8 mouse cellular contexts compared by ENCODE assay signal in the genomic region with DNA sequence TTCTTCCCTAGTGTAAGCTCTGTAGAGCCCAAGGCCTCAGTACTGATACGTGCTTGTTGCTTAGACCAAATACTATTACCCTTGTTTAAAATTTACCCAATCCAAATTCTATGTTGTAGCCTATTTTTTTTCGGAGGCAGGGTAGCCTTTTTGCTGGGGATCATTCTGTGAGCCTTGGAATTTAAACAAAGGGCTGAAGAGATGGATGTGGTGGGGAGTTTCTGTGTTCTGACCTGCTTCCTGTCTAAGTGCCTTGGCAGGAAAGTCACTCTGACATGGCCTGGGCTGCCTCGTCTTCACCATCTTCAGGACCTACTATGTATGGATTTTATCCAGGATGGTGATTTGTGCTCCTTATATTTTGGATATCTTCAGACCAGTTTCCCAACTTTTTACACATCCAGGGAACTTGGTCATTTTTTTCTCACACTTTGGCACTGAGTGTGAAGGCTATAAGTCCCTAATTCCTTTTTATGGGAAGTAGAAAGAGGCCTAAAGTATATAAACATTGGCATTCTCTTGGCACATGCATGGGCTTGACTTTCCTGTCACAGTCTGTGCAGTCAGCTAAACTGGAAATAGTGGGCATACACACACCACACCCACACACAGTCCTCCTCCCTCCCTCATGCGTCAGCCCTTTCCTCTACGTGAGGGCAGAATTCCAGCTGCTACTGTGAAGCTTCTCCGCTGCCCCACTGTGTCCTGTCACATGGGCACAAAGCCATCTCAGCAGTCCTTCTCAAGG. TPM values are rescaled to one million over a fixed set of nuclear protein-coding genes. Genes with fewer than 3 reads are reported as not detected.
DNase-seq lines count a peak whose midpoint lies in the region; ATAC-seq lines count a peak whose summit lies in the region.

No protein-coding gene starts in this region.

- WGBS in midbrain, embryonic 16.5 days: 56% methylated on average over 6 of the region's 6 CpGs

- no peak overlapping the region; the same call in 1 of the 2 replicates for H3K9ac ChIP-seq in midbrain, embryonic 16.5 days (ENCODE audit: low read depth, low read length)

- ATAC-seq in midbrain, embryonic 16.5 days: no peak

- no peaks in the 10 kb centered on the region for H3K9me3 ChIP-seq in midbrain, embryonic 16.5 days (replicated peaks; ENCODE audit: control insufficient read depth, low read length, poor library complexity, severe bottlenecking)

- no peaks in the 10 kb centered on the region for H3K36me3 ChIP-seq in midbrain, embryonic 16.5 days (ENCODE audit: control insufficient read depth, insufficient read depth, low read length)

- intact Hi-C loops in left cerebral cortex, postnatal 14 days (cut with DNase I): loop anchor here (2.0 to 10.0 kb wide), 3 partner anchors 46 to 434 kb away; partner anchors contain the start of genes Trim41 and Zfp62
- intact Hi-C loops in left cerebral cortex, postnatal 4 days (cut with DNase I): no loop called here

- H3K27me3 ChIP-seq in midbrain, embryonic 16.5 days (ENCODE audit: control insufficient read depth, insufficient read depth, low read depth, low read length): no peaks in the 10 kb centered on the region

- H3K4me1 ChIP-seq in midbrain, embryonic 16.5 days (ENCODE audit: control insufficient read depth, insufficient read depth, low read length): peaks cover 39% of the 10 kb centered on the region

- DNase-seq in left cerebral cortex, postnatal 14 days (ENCODE audit: low spot score in 2 of 2): peak; percentile 33 to 36
- no peak for DNase-seq in left cerebral cortex, postnatal 4 days
- DNase-seq in adrenal gland, postnatal 14 days: peak; percentile 73
- peak; percentile 66 for DNase-seq in heart, postnatal 4 days
- peak; percentile 82 to 88 for DNase-seq in lung, adult 18-20 months
- DNase-seq in thymus, postnatal 36 days: peak; percentile 44 to 57
- no peak for DNase-seq in natural killer cell, adult 2 months (ENCODE audit: low spot score in 2 of 2)

- H3K4me3 ChIP-seq in midbrain, embryonic 16.5 days (ENCODE audit: low read depth, low read length): no peak overlapping the region

- no peak overlapping the region for H3K4me2 ChIP-seq in midbrain, embryonic 16.5 days (ENCODE audit: low read length)

- H3K27ac ChIP-seq in midbrain, embryonic 16.5 days (ENCODE audit: low read length): no peak overlapping the region

RNA-seq across cellular contexts. Expression of gene Mgat1, which starts 4.4 kb away (rescaled TPM):
- 10 to 100 TPM; 57.8 to 72.4 TPM for total RNA-seq in left cerebral cortex, postnatal 14 days (2021)
- 10 to 100 TPM; 54.4 to 58.7 TPM for total RNA-seq in left cerebral cortex, postnatal 4 days (2021)
- 95.9 and 96.7 TPM in 2 replicates for total RNA-seq in adrenal gland, postnatal 14 days (2021)
- total RNA-seq in heart, postnatal 4 days (2021): 10 to 100 TPM; 71.2 to 76.7 TPM
- polyA plus RNA-seq in midbrain, embryonic 16.5 days (2015; fragmentation: Nextera tagmentation; extraction: Ambion mirVana): 33.5 and 34.3 TPM in 2 replicates

RNA-seq across cellular contexts. Expression of gene Olfr1393, which starts 29.7 kb away (rescaled TPM):
- under 1 TPM in 1 of 2 experiments, not detected in 1; 0.13 TPM for total RNA-seq in left cerebral cortex, postnatal 14 days (2021)
- under 1 TPM in 1 of 2 experiments, not detected in 1; 0.48 TPM for total RNA-seq in left cerebral cortex, postnatal 4 days (2021)
- not detected in 2 replicates for total RNA-seq in adrenal gland, postnatal 14 days (2021)
- under 1 TPM; 0.23 to 0.33 TPM for total RNA-seq in heart, postnatal 4 days (2021)
- not detected in 2 replicates for polyA plus RNA-seq in midbrain, embryonic 16.5 days (2015; fragmentation: Nextera tagmentation; extraction: Ambion mirVana)

RNA-seq across cellular contexts. Expression of gene Olfr1392, which starts 36.7 kb away (rescaled TPM):
- under 1 TPM in 1 of 2 experiments, not detected in 1; 0.19 TPM for total RNA-seq in left cerebral cortex, postnatal 14 days (2021)
- under 1 TPM in 1 of 2 experiments, not detected in 1; 0.34 TPM for total RNA-seq in left cerebral cortex, postnatal 4 days (2021)
- total RNA-seq in adrenal gland, postnatal 14 days (2021): not detected in 2 replicates
- total RNA-seq in heart, postnatal 4 days (2021): under 1 TPM in 1 of 2 experiments, not detected in 1; 0.11 TPM
- not detected in 2 replicates for polyA plus RNA-seq in midbrain, embryonic 16.5 days (2015; fragmentation: Nextera tagmentation; extraction: Ambion mirVana)

RNA-seq across cellular contexts. Expression of gene Zfp62, which starts 45.3 kb away (rescaled TPM):
- total RNA-seq in left cerebral cortex, postnatal 14 days (2021): 10 to 100 TPM; 36.9 to 39.5 TPM
- total RNA-seq in left cerebral cortex, postnatal 4 days (2021): 10 to 100 TPM; 47.3 to 50.4 TPM
- 33.2 and 36.9 TPM in 2 replicates for total RNA-seq in adrenal gland, postnatal 14 days (2021)
- total RNA-seq in heart, postnatal 4 days (2021): 10 to 100 TPM; 37.2 to 37.7 TPM
- polyA plus RNA-seq in midbrain, embryonic 16.5 days (2015; fragmentation: Nextera tagmentation; extraction: Ambion mirVana): 38.6 and 43.4 TPM in 2 replicates

RNA-seq across cellular contexts. Expression of gene Olfr10, which starts 56.1 kb away (rescaled TPM):
- total RNA-seq in left cerebral cortex, postnatal 14 days (2021): not detected
- total RNA-seq in left cerebral cortex, postnatal 4 days (2021): not detected
- total RNA-seq in adrenal gland, postnatal 14 days (2021): not detected in 2 replicates
- total RNA-seq in heart, postnatal 4 days (2021): not detected
- polyA plus RNA-seq in midbrain, embryonic 16.5 days (2015; fragmentation: Nextera tagmentation; extraction: Ambion mirVana): not detected in 2 replicates

Comparison
In these comparisons a context has a peak if more than half of its experiments do, and no peak if none do; other contexts are left out.
1. DNase-seq: peak in left cerebral cortex, postnatal 14 days (2 of 2), adrenal gland, postnatal 14 days (single experiment), heart, postnatal 4 days (single experiment), lung, adult 18-20 months (2 of 2) and thymus, postnatal 36 days (2 of 2); none in left cerebral cortex, postnatal 4 days (single experiment) and natural killer cell, adult 2 months (0 of 2).